Mouse (Mus musculus): ENCODE measurements around the gene Pdzk1ip1.

DNA sequence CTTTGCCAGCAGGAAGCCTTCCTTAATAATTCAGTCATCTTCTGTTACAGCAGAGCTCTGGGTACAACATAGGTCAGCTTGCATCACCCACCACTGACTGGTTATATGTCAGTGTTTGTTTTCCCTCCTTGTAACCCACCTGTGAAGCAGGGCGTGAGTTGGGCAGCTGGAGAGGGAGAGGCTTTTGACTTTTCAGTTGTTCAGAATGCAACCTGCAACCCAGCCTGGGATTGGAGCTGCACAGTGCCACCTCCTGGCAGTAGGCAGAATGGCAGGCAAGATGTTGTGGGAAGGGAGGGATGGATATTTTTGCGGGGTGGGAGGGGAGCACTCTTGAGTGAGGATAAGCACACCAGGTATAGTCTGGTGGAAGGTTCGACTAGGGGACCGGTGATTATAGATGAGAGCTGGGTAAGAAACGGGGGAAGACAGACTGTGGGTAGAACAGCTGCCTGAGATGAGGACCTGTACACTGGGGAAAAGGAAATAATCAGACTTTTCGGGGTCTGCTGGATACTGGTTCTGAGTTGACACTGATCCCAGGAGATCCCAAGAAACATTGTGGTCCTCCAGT, 2.9 kb upstream of the Pdzk1ip1 start:
- TF ChIP-seq ZNF384 (IDR thresholded peaks at IDR 0.05; ENCODE audit: low read depth, low read length) (no peak), ZC3H11A (IDR thresholded peaks at IDR 0.05; ENCODE audit: borderline replicate concordance, low read depth, low read length) (no peak), MAFK (IDR thresholded peaks at IDR 0.05; ENCODE audit: insufficient read depth, low read depth, low read length) (no peak), CHD2 (IDR thresholded peaks at IDR 0.05; ENCODE audit: low read depth, low read length) (no peak), HCFC1 (IDR thresholded peaks at IDR 0.05; ENCODE audit: borderline replicate concordance, insufficient read depth, low read length) (no peak)

Data from ES-E14 (cell line).